Mouse (Mus musculus): ENCODE data around the gene Aanat. TPM values are rescaled to one million over a fixed set of nuclear protein-coding genes. Genes with fewer than 3 reads are reported as not detected.

The Aanat gene
- polyA plus RNA-seq, 1 experiment from 2014 or later, result not detected

GRCm38 (mm10) chr11:116618666-116619065 is 32.4 kb downstream of the Aanat start:
- no peak for TF ChIP-seq CTCF (IDR thresholded peaks at IDR 0.05)
- TF ChIP-seq EP300 (IDR thresholded peaks at IDR 0.05), result no peak
- DNase-seq (ENCODE audit: low spot score), result no peak
- Histone ChIP-seq H3K4me3 (ENCODE audit: low read depth, low read length) (no peak overlapping the region), H3K4me1 (ENCODE audit: insufficient read depth, low read depth, low read length) (peaks cover 79% of the 10 kb centered on the region), H3K27ac (ENCODE audit: low read length) (peak overlapping the region; percentile 92), H3K9ac (replicated peaks; ENCODE audit: low read depth) (no peak overlapping the region), H3K4me2 (replicated peaks; ENCODE audit: low read depth, low read length) (peak overlapping the region; percentile 25; the same call in 1 of the 2 replicates), H3K27me3 (replicated peaks; ENCODE audit: insufficient read depth, low read length) (no peaks in the 10 kb centered on the region), H3K9me3 (ENCODE audit: low read length) (no peaks in the 10 kb centered on the region), H3K36me3 (ENCODE audit: insufficient read depth, low read length) (no peaks in the 10 kb centered on the region)
- WGBS, result 87% methylated on average over 7 of the region's 7 CpGs
- no peak for ATAC-seq

- no peak overlapping the region for H3K4me3 ChIP-seq (ENCODE audit: low read depth, low read length)
- H3K36me3 ChIP-seq (ENCODE audit: insufficient read depth, low read length), result no peaks in the 10 kb centered on the region
- peak overlapping the region; percentile 92 for H3K27ac ChIP-seq (ENCODE audit: low read length)
- H3K4me1 ChIP-seq (ENCODE audit: insufficient read depth, low read depth, low read length), result peaks cover 79% of the 10 kb centered on the region
- DNase-seq (ENCODE audit: low spot score) (peak; percentile 82), ATAC-seq (no peak)
- no peaks in the 10 kb centered on the region for H3K27me3 ChIP-seq (replicated peaks; ENCODE audit: insufficient read depth, low read length)
- 46% methylated on average over 7 of the region's 7 CpGs for WGBS
- no peaks in the 10 kb centered on the region for H3K9me3 ChIP-seq (ENCODE audit: low read length)
- H3K4me2 ChIP-seq (replicated peaks; ENCODE audit: low read depth, low read length), result peak overlapping the region; percentile 25; the same call in 1 of the 2 replicates
- no peak for TF ChIP-seq CTCF (IDR thresholded peaks at IDR 0.05)
- H3K9ac ChIP-seq (replicated peaks; ENCODE audit: low read depth), result no peak overlapping the region
Observed at GRCm38 (mm10) chr11:116619156-116619555, 32.9 kb downstream of the Aanat start.

GRCm38 (mm10) chr11:116619561-116619960 is 33.3 kb downstream of the Aanat start:
- Histone ChIP-seq H3K27ac (ENCODE audit: low read length) (peak overlapping the region; percentile 92), H3K9ac (replicated peaks; ENCODE audit: low read depth) (no peak overlapping the region), H3K4me2 (replicated peaks; ENCODE audit: low read depth, low read length) (peak overlapping the region; percentile 78; the same call in 1 of the 2 replicates), H3K4me1 (ENCODE audit: insufficient read depth, low read depth, low read length) (peaks cover 82% of the 10 kb centered on the region), H3K4me3 (ENCODE audit: low read depth, low read length) (no peak overlapping the region), H3K27me3 (replicated peaks; ENCODE audit: insufficient read depth, low read length) (no peaks in the 10 kb centered on the region), H3K9me3 (ENCODE audit: low read length) (no peaks in the 10 kb centered on the region), H3K36me3 (ENCODE audit: insufficient read depth, low read length) (no peaks in the 10 kb centered on the region)
- WGBS, result 42% methylated on average over 8 of the region's 8 CpGs
- DNase-seq (ENCODE audit: low spot score), result no peak
- no peak for ATAC-seq
- no peak for TF ChIP-seq CTCF (IDR thresholded peaks at IDR 0.05)
- no peak for TF ChIP-seq EP300 (IDR thresholded peaks at IDR 0.05)

GRCm38 (mm10) chr11:116620073-116620472 is 33.8 kb downstream of the Aanat start:
- Histone ChIP-seq H3K4me3 (ENCODE audit: low read depth, low read length) (no peak overlapping the region), H3K9me3 (ENCODE audit: low read length) (no peaks in the 10 kb centered on the region), H3K9ac (replicated peaks; ENCODE audit: low read depth) (no peak overlapping the region), H3K27me3 (replicated peaks; ENCODE audit: insufficient read depth, low read length) (no peaks in the 10 kb centered on the region), H3K27ac (ENCODE audit: low read length) (peak overlapping the region; percentile 92), H3K4me1 (ENCODE audit: insufficient read depth, low read depth, low read length) (peaks cover 80% of the 10 kb centered on the region), H3K4me2 (replicated peaks; ENCODE audit: low read depth, low read length) (peak overlapping the region; percentile 78), H3K36me3 (ENCODE audit: insufficient read depth, low read length) (no peaks in the 10 kb centered on the region)
- TF ChIP-seq EP300 (IDR thresholded peaks at IDR 0.05), result no peak
- TF ChIP-seq CTCF (IDR thresholded peaks at IDR 0.05), result no peak
- ATAC-seq (peak; percentile 2; the same call in 1 of the 2 replicates), DNase-seq (ENCODE audit: low spot score) (peak; percentile 85)
- WGBS, result 31% methylated on average over 9 of the region's 9 CpGs

GRCm38 (mm10) chr11:116620559-116621253 is 34.5 kb downstream of the Aanat start:
- H3K27ac ChIP-seq (ENCODE audit: low read length), result peak overlapping the region; percentile 92
- peaks cover 74% of the 10 kb centered on the region for H3K4me1 ChIP-seq (ENCODE audit: insufficient read depth, low read depth, low read length)
- WGBS, result 57% methylated on average over 10 of the region's 10 CpGs
- H3K36me3 ChIP-seq (ENCODE audit: insufficient read depth, low read length), result no peaks in the 10 kb centered on the region
- no peak for ATAC-seq
- no peak for DNase-seq (ENCODE audit: low spot score)
- peak overlapping the region; percentile 78 for H3K4me2 ChIP-seq (replicated peaks; ENCODE audit: low read depth, low read length)
- no peak overlapping the region for H3K4me3 ChIP-seq (ENCODE audit: low read depth, low read length)
- no peak for TF ChIP-seq EP300 (IDR thresholded peaks at IDR 0.05)
- TF ChIP-seq CTCF (IDR thresholded peaks at IDR 0.05), result no peak
- no peaks in the 10 kb centered on the region for H3K27me3 ChIP-seq (replicated peaks; ENCODE audit: insufficient read depth, low read length)
- H3K9ac ChIP-seq (replicated peaks; ENCODE audit: low read depth), result no peak overlapping the region
- no peaks in the 10 kb centered on the region for H3K9me3 ChIP-seq (ENCODE audit: low read length)

- Histone ChIP-seq H3K4me3 (ENCODE audit: low read depth, low read length) (no peak overlapping the region), H3K4me1 (ENCODE audit: insufficient read depth, low read depth, low read length) (peaks cover 70% of the 10 kb centered on the region)
- peak; percentile 80 for ATAC-seq
Observed at GRCm38 (mm10) chr11:116621258-116621704, 35.0 kb downstream of the Aanat start.

More at GRCm38 (mm10) chr11:116621258-116621704, 35.0 kb downstream of the Aanat start:
- peak overlapping the region; percentile 92 for H3K27ac ChIP-seq (ENCODE audit: low read length)
- H3K9ac ChIP-seq (replicated peaks; ENCODE audit: low read depth), result no peak overlapping the region
- WGBS, result 6% methylated on average over 6 of the region's 6 CpGs
- TF ChIP-seq CTCF (IDR thresholded peaks at IDR 0.05) (no peak), EP300 (IDR thresholded peaks at IDR 0.05) (peak; percentile 86)
- no peaks in the 10 kb centered on the region for H3K27me3 ChIP-seq (replicated peaks; ENCODE audit: insufficient read depth, low read length)
- H3K36me3 ChIP-seq (ENCODE audit: insufficient read depth, low read length), result no peaks in the 10 kb centered on the region
- H3K4me2 ChIP-seq (replicated peaks; ENCODE audit: low read depth, low read length), result peak overlapping the region; percentile 78
- no peaks in the 10 kb centered on the region for H3K9me3 ChIP-seq (ENCODE audit: low read length)
- DNase-seq (ENCODE audit: low spot score), result peak; percentile 98

Data from lung, postnatal 0 days (tissue).